In genomic region chr7:45650484-45650883, GRCm38 (mm10) we compare ENCODE assay signal across 12 mouse cellular contexts. TPM values are rescaled to one million over a fixed set of nuclear protein-coding genes. Genes with fewer than 3 reads are reported as not detected.
DNase-seq lines count a peak whose midpoint lies in the region; ATAC-seq and TF ChIP-seq lines count a peak whose summit lies in the region.
"Not testable (repeated sequence)": the region's sequence is repeated elsewhere in the genome, so short reads cannot be mapped to it uniquely, and the experiment has no call there.
"Had no signal": no experiment of that assay in that cellular context is flagged by ENCODE, and none has a peak within 500 bp of the region (broad histone marks: within the 10 kb centered on the region; RNA-seq: fewer than 3 reads in every experiment).

No protein-coding gene starts in this region.

- WGBS in heart, embryonic 10.5 days: 91% methylated on average over 20 of the region's 20 CpGs
- WGBS in heart, embryonic 14.5 days: 95% methylated on average over 19 of the region's 20 CpGs
- 96% methylated on average over 19 of the region's 20 CpGs for WGBS in heart, postnatal 0 days

- not testable (repeated sequence) for ATAC-seq in heart, embryonic 14.5 days (ENCODE audit: insufficient number of reproducible peaks, insufficient read depth, low FRiP score, low read depth); heart, postnatal 0 days (ENCODE audit: insufficient read depth, low read depth)

- H3K4me2 ChIP-seq in heart, embryonic 14.5 days (ENCODE audit: low read length); heart, postnatal 0 days (ENCODE audit: low read depth, low read length): not testable (repeated sequence)

- not testable (repeated sequence) for H3K9me3 ChIP-seq in heart, embryonic 10.5 days; heart, embryonic 14.5 days (ENCODE audit: control insufficient read depth, low read length); heart, postnatal 0 days (replicated peaks; ENCODE audit: control insufficient read depth, low read length)

- peak overlapping the region; percentile 86 for H3K27ac ChIP-seq in gastrocnemius, adult 2 months
- peak overlapping the region; percentile 85 for H3K27ac ChIP-seq in heart, embryonic 10.5 days
- peak overlapping the region; percentile 87 to 91; a peak in 3 of 4 replicates for H3K27ac ChIP-seq in heart, embryonic 14.5 days (replicated peaks in 1 of 2; ENCODE audit: control insufficient read depth in 1 of 2, insufficient read depth in 1 of 2, low read depth in 2 of 2, low read length in 2 of 2)
- H3K27ac ChIP-seq in heart, postnatal 0 days (ENCODE audit: low read depth): peak overlapping the region; percentile 96

- not testable (repeated sequence) for H3K36me3 ChIP-seq in heart, embryonic 10.5 days; heart, embryonic 14.5 days (ENCODE audit: control insufficient read depth, insufficient read depth, low read length); heart, postnatal 0 days (replicated peaks; ENCODE audit: control insufficient read depth, insufficient read depth, low read length)

- DNase-seq in gastrocnemius, adult 2 months: peak; percentile 32
- not testable (repeated sequence) for DNase-seq in heart, embryonic 10.5 days (ENCODE audit: low spot score); heart, postnatal 0 days (ENCODE audit: low spot score)

- not testable (repeated sequence) for H3K27me3 ChIP-seq in heart, embryonic 10.5 days (ENCODE audit: insufficient read depth, poor library complexity, severe bottlenecking); heart, embryonic 14.5 days (ENCODE audit: control insufficient read depth, insufficient read depth, low read length); heart, postnatal 0 days (ENCODE audit: control insufficient read depth, insufficient read depth, low read length)

- not testable (repeated sequence) for TF ChIP-seq EP300 in heart, postnatal 0 days (IDR thresholded peaks at IDR 0.05; ENCODE audit: low read depth)

- H3K9ac ChIP-seq in heart, embryonic 14.5 days (ENCODE audit: low read length); heart, postnatal 0 days (replicated peaks; ENCODE audit: low read depth, low read length): not testable (repeated sequence)

- peaks cover 29% of the 10 kb centered on the region for H3K4me1 ChIP-seq in heart, embryonic 10.5 days
- peaks cover 13 to 20% of the 10 kb centered on the region in 2 experiments for H3K4me1 ChIP-seq in heart, embryonic 14.5 days (ENCODE audit: control insufficient read depth in 2 of 2, insufficient read depth in 2 of 2, low read length in 2 of 2)
- peaks cover 11% of the 10 kb centered on the region; the same call in 1 of the 2 replicates for H3K4me1 ChIP-seq in heart, postnatal 0 days (ENCODE audit: control insufficient read depth, insufficient read depth)

- not testable (repeated sequence) for TF ChIP-seq CTCF in gastrocnemius, adult 2 months (IDR thresholded peaks at IDR 0.05); heart, postnatal 0 days (IDR thresholded peaks at IDR 0.05; ENCODE audit: low read depth)

- intact Hi-C loops in gastrocnemius, adult 2 months (cut with DNase I): not testable (repeated sequence)

- H3K4me3 ChIP-seq in gastrocnemius, adult 2 months; heart, embryonic 10.5 days; heart, embryonic 14.5 days (ENCODE audit: control insufficient read depth in 1 of 2, insufficient read depth in 1 of 2, low read depth in 1 of 2, low read length in 2 of 2); heart, postnatal 0 days (ENCODE audit: low read depth, low read length): not testable (repeated sequence)

RNA-seq across cellular contexts. Expression of gene Mamstr, which starts 10.7 kb away (rescaled TPM):
- 10 to 100 TPM; 18.7 to 44.9 TPM for total RNA-seq in gastrocnemius, adult 2 months (2021)
- 1.9 and 2.3 TPM in 2 replicates for polyA plus RNA-seq in heart, embryonic 10.5 days (2016; fragmentation: Nextera tagmentation; extraction: Ambion mirVana)
- 6.2 and 7.6 TPM in 2 replicates for polyA plus RNA-seq in heart, embryonic 14.5 days (2014; fragmentation: Nextera tagmentation; extraction: Ambion mirVana)
- total RNA-seq in heart, postnatal 0 days (2014; rRNA removed; ENCODE audit: low replicate concordance): 5.6 and 6.5 TPM in 2 replicates
- 7.2 and 7.7 TPM in 2 replicates for polyA plus RNA-seq in heart, postnatal 0 days (2015; fragmentation: Nextera tagmentation; extraction: Ambion mirVana)
- total RNA-seq: G1E had no signal
- polyA plus RNA-seq: activated CD4-positive, CD25-positive, alpha-beta regulatory T cell, adult 4 months; G1E had no signal

RNA-seq across cellular contexts. Expression of gene Fut2, which starts 15.7 kb away (rescaled TPM):
- under 1 TPM; 0.14 to 0.28 TPM for total RNA-seq in gastrocnemius, adult 2 months (2021)
- 1.1 and 1.3 TPM in 2 replicates for polyA plus RNA-seq in heart, embryonic 10.5 days (2016; fragmentation: Nextera tagmentation; extraction: Ambion mirVana)
- 2.4 and 2.7 TPM in 2 replicates for polyA plus RNA-seq in heart, embryonic 14.5 days (2014; fragmentation: Nextera tagmentation; extraction: Ambion mirVana)
- total RNA-seq in heart, postnatal 0 days (2014; rRNA removed; ENCODE audit: low replicate concordance): not detected in 2 replicates
- 1.5 and 1.7 TPM in 2 replicates for polyA plus RNA-seq in heart, postnatal 0 days (2015; fragmentation: Nextera tagmentation; extraction: Ambion mirVana)
- total RNA-seq: adrenal gland, postnatal 14 days; forebrain, postnatal 0 days had no signal
- polyA plus RNA-seq: activated CD4-positive, CD25-positive, alpha-beta regulatory T cell, adult 4 months; forebrain, embryonic 11.5 days; forebrain, embryonic 13.5 days; G1E had no signal

RNA-seq across cellular contexts. Expression of gene Rasip1, which starts 23.2 kb away (rescaled TPM):
- 1 to 10 TPM; 5.7 to 8.0 TPM for total RNA-seq in gastrocnemius, adult 2 months (2021)
- polyA plus RNA-seq in heart, embryonic 10.5 days (2016; fragmentation: Nextera tagmentation; extraction: Ambion mirVana): 17.6 and 20.5 TPM in 2 replicates
- polyA plus RNA-seq in heart, embryonic 14.5 days (2014; fragmentation: Nextera tagmentation; extraction: Ambion mirVana): 22.4 and 24.3 TPM in 2 replicates
- 68.8 and 77.6 TPM in 2 replicates for total RNA-seq in heart, postnatal 0 days (2014; rRNA removed; ENCODE audit: low replicate concordance)
- polyA plus RNA-seq in heart, postnatal 0 days (2015; fragmentation: Nextera tagmentation; extraction: Ambion mirVana): 13.7 and 14.3 TPM in 2 replicates
- polyA plus RNA-seq: C2C12 had no signal

RNA-seq across cellular contexts. Expression of gene Izumo1, which starts 28.9 kb away (rescaled TPM):
- under 1 TPM in 1 of 2 experiments, not detected in 1; 0.20 TPM for total RNA-seq in gastrocnemius, adult 2 months (2021)
- polyA plus RNA-seq in heart, embryonic 10.5 days (2016; fragmentation: Nextera tagmentation; extraction: Ambion mirVana): 0.25 and 0.49 TPM in 2 replicates
- polyA plus RNA-seq in heart, embryonic 14.5 days (2014; fragmentation: Nextera tagmentation; extraction: Ambion mirVana): 0.23 and 0.41 TPM in 2 replicates
- total RNA-seq in heart, postnatal 0 days (2014; rRNA removed; ENCODE audit: low replicate concordance): 0.53 TPM in 1 of 2 replicates, not detected in the other
- 0.11 and 0.23 TPM in 2 replicates for polyA plus RNA-seq in heart, postnatal 0 days (2015; fragmentation: Nextera tagmentation; extraction: Ambion mirVana)
- polyA plus RNA-seq: activated CD4-positive, CD25-positive, alpha-beta regulatory T cell, adult 4 months; C2C12; forebrain, embryonic 11.5 days; forebrain, embryonic 15.5 days; forebrain, postnatal 0 days had no signal

RNA-seq across cellular contexts. Expression of gene Ntn5, which starts 33.3 kb away (rescaled TPM):
- total RNA-seq in gastrocnemius, adult 2 months (2021): under 1 TPM; 0.20 to 0.50 TPM
- 0.13 and 0.14 TPM in 2 replicates for polyA plus RNA-seq in heart, embryonic 10.5 days (2016; fragmentation: Nextera tagmentation; extraction: Ambion mirVana)
- not detected in 2 replicates for polyA plus RNA-seq in heart, embryonic 14.5 days (2014; fragmentation: Nextera tagmentation; extraction: Ambion mirVana)
- not detected in 2 replicates for total RNA-seq in heart, postnatal 0 days (2014; rRNA removed; ENCODE audit: low replicate concordance)
- polyA plus RNA-seq in heart, postnatal 0 days (2015; fragmentation: Nextera tagmentation; extraction: Ambion mirVana): 0.11 TPM in 1 of 2 replicates, not detected in the other
- total RNA-seq: adrenal gland, postnatal 14 days; G1E had no signal
- polyA plus RNA-seq: activated CD4-positive, CD25-positive, alpha-beta regulatory T cell, adult 4 months; forebrain, embryonic 13.5 days had no signal
